Mouse (Mus musculus) heart, adult 2 months (tissue): ENCODE data around the gene Shc1.
A peak's percentile ranks its signal among the peaks of the same experiment; 100 is the strongest.

Experiments
- CTCF ChIP-seq: fragments of 200-600 bp; IDR thresholded peaks from 2 replicates; pipeline ENCODE4 v1.8.1; 2022; ENCODE audit warnings: antibody characterized with exemption, mild to moderate bottlenecking, moderate library complexity
- EP300 ChIP-seq: fragments of 200-500 bp; IDR thresholded peaks from 2 replicates; pipeline ENCODE4 v1.6.1; 2011; ENCODE audit warnings: low read depth, low read length, control low read depth; ENCODE audit not compliant: insufficient read depth
- POLR2A ChIP-seq: fragments of 200-500 bp; IDR thresholded peaks from 2 replicates; pipeline ENCODE4 v1.6.1; 2011; ENCODE audit warnings: mild to moderate bottlenecking, low read depth, low read length, control low read depth; ENCODE audit not compliant: insufficient read depth

DNA sequence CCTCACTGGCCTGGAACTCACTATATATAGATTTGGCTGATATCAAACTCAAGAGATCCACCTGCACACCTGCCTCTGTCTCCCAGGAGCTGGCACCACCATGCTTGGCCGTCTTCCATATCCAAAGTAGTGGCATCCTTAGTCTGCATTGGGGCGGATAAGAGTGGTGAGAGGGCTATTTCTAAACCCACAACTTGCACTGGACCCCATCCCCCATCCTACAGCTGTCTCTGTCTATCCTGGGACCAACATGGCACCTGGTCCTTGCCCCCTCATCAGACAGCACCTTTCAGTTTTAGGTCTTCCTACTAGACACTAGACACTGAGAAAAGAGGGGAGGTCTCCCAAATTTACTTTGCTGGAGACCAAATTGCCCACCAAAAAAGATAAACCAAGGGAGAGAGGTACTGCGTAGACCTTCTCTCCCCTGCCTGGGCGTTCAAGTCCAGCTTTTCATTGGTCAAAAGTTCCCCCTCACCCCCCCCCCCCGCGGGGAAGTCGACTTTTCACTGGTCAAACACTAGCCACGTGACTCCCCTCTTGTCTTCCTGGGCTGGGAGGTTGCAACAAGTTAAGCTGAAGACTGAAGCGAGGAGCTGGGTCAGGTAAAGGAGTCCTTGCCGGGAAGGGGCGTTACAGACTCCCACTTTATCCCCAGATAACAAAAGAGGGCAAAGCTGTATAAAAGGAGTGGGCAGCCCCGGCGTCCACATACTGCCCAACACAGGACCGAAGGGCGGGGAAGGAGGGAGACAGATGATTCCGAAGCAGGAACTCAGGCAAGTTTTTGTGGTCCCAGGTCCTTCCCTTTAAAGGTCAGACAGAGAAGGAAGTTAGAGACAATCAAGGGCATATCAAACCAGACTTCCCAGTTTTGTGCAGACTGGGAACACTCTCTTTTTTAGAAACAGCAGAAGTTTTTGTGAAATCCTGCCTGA lies 18.2 kb downstream of the Shc1 start, which contains the start of gene Pbxip1:
- TF ChIP-seq CTCF (no peak), POLR2A (peak; percentile 92), EP300 (no peak)
